Mouse (Mus musculus): ENCODE data around the gene Elp5. TPM values are rescaled to one million over a fixed set of nuclear protein-coding genes. Genes with fewer than 3 reads are reported as not detected.

Gene Elp5
- total and polyA plus RNA-seq, 3 experiments: 45.6 to 91.9 (median 61.9) TPM

DNA sequence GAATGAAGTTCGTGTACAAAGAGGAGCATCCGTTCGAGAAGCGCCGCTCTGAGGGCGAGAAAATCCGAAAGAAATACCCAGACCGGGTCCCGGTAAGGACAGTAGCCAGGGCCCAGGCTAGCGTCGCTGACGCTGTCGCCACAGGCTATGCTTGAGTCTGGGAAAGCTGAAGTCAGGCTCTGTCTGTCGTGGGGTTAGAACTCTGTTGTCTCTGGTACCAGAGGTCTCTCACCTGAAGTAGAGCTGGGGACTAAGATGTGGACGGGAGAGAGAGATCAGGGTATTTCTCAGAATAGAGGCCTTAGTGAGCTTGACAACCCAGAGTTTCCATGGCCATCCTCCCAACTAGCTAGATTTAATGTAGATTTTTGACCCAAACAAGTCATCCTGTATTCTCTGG, 9.4 kb upstream of the Elp5 start:
- no peak for DNase-seq

DNA sequence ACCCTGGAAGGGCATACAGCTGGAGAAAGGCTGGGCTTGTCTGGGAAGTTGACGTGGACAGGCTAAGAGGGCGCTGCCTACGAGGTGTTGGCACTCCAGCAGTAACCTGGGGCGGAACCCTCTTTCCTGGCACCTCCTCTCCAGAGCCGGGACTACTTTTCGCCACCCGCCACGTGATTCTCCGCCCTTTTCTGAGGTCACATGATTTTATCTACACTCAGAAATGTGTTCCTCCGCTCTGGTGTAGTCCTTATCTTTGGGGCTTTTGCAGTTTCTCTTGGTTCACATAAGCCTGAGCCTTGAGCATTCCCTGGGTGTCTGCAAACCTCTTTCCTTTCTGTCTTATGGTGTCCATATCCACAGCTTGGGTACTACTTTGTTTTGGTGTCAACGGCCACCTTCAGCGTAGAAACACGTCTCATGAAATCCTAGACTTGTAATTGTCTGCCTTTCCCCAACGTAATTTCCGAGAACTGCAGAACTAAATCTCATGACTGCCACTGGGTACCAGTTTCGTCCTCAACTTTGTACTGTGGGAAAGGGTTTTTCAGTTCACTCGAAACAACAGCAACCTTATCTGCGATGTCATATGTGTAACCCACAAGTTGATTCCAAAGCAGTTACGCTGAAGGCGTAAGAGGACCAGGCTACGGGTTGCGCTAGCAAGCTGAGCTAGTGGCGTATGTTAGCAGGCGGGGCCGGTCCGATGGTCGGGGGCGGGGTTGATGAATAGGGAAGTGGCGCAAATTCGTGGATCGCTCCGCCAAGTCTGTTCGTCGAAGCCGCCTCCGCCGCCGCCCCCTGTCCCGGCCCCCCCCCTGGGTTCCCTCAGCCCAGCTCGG, 8.8 kb upstream of the Elp5 start, which contains the start of gene Gabarap:
Gene Gabarap, plus strand, starts transcription at position 294 of the 842 bp plus-strand sequence.
- peak; percentile 97 for DNase-seq

DNA sequence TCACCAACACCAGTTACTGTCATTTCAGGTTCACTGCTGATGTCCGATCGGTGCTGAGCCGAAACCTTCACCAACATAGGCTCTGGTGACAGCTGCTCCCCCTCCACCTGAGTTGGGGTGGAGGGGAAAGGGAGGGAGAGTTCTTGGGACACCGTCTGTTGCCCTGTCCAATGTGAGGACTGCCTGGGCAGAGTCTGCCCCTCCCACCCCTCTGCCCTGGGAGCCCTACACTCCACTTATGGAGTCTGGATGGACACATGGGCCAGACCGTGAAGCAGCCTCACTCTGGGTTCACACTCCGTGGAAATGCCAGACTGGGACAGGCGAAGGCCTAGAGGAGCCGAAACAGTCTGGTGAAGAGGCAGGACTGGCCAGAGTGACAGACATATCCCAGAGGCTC, 7.6 kb upstream of the Elp5 start:
- no peak for DNase-seq

DNA sequence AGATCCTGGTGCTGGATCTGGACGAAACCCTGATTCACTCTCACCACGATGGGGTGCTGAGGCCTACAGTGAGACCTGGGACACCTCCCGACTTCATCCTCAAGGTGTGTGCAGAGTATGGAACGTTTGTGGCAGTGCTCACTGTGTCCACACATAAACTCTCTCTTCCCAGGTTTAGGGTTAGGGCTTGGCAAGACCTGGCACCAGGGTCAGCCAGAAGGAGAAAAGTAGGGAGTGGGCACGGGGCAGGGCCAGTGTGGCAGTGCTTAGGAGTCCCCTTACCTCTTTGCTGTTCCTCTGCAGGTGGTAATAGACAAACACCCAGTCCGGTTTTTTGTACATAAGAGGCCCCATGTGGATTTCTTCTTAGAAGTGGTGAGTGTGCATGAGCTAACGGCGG, 2.1 kb upstream of the Elp5 start:
- no peak for DNase-seq

DNA sequence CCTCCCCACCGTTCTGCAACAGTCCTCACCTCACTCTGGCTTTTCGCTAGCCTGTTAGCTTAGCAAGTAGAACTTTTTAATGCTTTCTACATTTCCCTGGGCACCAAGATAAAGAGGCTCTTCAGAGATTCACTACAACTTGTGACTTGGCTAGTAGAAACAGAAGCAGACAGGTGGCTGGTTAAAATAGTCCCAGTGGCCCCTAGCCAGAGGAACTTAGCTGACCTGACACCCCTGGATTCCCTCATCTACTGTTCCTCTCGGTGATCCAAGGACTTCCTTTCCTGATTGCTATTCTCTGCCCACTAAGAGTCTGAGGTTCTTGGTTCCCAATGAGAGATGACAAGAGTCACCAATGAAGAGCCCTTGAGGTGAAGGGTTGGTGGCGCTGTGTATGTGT, 1.1 kb upstream of the Elp5 start:
- DNase-seq: no peak

DNA sequence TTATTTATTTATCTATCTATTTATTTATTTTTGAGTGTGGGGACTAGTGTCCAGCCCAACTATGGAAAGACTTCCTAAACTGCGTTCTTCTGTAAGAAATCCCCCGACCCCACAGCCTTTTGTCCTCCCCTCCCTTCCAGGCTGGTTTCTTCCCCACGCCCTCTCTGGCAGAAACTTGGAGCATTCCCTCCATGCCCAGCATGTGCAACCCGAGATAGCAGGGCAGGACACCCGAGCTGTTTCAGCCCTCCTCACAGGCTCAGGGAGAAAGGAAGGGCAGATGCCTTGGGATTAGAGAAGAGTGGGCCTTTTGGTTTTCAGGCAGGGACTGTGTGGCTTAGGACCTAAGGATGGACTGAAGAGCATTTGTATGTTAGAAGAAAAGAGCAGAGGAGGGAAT, 560 bp upstream of the Elp5 start:
- peak; percentile 21 for DNase-seq

DNA sequence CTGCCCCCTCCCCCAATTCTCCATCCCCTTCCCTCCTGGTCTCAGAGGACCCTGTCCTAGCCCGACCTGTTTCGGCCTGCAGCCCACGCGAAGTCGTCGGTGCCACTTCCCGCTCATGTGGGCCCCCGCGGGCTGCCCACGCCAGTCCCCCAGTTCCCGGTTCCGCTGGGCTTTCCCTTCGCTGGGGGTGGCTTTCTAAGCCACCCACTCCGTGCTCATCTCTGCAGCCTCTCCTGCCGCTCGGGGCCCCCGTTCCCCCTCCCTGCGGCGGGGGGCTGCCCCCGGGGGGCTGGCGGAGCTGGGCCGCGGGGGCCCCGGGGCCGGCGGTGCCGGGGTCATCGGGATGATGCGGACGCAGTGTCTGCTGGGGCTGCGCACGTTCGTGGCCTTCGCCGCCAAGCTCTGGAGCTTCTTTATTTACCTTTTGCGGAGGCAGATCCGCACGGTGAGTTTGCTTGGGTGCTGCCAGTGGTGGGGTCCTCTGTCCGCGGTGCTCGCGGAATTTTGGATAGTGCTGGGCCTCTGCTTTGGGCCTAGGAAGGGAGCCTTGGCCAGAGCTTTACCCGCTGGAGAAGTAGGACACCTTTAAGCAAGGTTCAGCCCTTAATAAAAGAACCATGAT, 1.1 kb downstream of the Elp5 start, which contains the start of gene Ctdnep1:
Gene Ctdnep1, plus strand, starts transcription at position 16 of the 622 bp plus-strand sequence.
- DNase-seq: no peak

DNA sequence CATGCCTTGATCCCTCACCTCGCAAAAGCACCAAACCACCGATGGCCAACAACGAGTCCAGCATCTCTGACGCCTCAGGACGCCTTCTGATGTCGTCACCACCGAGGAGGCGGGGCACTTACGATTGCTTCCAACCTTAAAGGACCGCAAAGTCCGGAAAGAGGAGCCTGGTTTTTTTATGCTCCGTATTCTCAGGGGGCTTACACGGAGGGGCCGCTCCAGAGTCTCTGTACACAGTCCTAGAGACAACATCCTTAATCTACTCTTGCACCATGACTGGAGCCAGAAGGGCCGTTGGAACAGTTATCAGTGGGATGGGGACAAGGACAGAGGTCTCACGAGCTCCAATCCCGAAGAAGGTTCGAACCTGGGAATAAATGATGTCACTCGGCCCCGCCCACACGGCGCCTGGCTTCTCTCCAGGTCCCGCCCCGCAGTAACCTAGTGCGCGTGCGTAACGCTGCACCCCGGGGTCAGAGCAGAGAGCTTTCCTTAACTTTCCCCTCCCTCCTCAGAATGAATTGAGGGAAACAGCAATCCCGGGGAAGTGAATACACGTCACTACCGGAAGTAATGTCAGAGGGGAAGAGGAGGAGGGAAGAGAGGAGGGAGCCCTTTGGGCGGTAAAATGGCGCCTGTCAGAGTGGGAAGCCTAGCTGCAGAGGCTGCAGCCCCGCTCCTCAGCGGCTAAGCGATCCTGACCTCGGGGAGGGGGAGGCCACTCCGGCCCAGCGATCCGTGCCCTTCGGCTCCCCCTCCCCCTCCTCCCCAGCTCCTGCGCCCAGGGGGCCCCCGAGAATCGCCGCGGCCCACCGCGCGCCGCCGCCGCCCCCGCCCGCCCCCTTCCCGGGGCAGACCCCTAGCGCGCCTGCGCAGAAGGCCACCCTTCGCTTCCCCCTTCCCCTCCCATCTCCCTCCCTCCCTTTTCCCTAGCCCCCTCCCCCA, 1.8 kb downstream of the Elp5 start:
- peak; percentile 100 for DNase-seq

DNA sequence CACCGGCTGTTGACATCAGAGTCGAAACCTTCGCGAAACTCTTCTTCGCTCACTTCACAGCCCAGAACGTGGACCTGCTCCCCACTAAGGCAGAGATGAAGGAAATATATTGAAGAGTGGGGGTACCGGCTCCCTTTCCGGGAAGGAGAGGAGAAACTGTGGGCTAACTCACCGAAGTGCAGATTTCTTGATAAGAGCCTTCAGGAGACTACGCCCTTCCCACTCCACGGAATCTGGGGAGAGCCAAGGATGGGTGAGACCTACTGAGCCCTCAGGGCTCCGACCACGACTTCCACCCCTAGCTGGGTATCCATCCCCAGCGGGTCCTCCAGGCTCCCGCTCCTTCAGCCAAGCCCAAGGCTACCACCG, 2.5 kb downstream of the Elp5 start:
- DNase-seq: no peak

DNA sequence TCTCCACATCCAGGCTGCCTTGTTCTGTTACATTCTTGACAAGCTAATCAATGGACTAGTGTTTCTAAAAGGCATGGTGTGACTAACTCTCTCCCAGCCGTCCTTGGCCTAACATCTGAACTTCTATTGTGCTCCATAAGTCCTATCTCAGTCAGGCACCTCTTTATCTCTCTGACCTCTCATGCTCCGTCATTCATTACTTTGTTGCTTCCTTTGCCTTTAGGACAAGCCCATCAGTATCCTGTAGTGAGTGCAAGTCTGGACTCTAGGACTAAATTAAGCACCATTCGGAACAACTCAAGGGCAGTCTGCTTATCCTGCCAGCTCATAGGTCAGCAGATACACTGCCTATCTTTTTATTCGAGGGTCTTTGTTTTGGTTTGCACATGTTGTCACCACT, 6.0 kb downstream of the Elp5 start:
- DNase-seq: peak; percentile 52

DNA sequence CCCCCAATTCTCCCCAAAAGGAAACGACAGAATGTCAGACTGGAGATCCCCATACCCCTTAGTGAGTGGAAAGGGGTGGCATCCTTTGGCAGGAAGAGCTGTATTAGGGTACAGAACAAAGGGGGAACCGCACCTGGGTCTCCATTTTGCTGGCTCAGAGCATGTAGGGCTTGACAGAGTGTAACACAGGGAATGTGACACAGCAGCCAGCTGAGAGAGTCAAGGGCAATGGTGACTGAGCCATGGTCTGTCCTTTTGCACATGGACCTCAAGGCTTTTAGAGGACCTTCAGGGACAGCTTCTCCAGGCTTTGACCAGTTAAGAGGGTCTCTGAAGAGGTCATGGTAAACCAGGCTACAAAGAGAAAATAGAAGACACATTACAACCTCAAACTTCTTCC, 7.4 kb downstream of the Elp5 start:
- peak; percentile 62 for DNase-seq

DNA sequence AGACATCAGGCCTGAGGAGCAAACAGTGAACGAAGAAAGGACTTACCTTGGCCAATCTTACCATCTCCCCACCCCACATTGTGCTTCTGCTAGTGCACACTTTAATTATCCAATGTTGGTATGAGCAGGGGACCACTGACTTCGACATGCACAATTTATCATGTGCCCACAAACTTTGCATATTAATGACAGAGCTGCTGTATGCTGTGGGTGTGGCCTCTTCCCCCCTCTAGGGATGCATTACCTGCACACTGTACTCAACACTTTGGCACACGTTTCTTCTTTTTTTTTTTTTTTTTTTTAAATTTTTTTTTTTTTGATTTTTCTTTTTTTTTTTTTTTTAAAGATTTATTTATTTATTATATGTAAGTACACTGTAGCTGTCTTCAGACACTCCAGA, 11.5 kb downstream of the Elp5 start:
- no peak for DNase-seq

DNA sequence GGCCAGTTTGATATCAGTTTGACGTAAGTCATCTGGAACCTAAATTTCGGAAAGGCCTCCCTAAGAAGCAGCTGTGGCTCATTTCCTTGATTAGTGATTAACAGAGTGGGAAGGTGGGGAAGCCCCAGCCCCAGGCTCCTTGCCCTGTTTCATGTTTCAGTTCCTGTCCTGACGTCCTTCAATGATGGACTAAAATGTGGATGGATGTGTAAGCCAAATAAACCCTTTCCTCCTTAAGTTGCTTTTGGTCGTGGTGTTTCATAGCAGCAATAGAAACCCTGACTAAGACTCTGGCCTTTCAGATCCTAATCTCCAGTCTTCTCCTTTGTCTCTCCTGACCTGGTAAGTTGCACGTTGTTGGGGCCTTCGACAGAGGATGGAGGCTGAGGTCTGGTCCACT, 12.1 kb downstream of the Elp5 start:
- DNase-seq: no peak

DNA sequence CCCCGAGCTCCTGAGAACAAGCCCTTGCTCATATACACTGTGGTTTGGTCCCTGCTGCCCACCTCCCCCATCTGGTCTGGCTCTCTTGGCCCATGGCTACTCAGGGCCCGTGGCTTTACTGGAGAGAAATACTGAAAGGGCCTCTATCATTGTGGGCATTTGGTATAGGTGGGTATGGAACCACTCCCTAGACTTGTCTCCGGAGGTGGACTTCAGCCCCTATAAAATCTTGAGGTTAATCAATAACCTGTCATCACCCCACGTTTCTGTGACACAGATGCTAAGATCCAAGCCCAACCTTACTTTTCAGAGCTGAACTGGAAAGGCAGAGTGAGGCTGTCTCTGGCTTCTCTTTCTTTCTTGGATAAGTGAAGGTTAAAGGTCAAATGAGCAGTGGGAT, 13.5 kb downstream of the Elp5 start:
- no peak for DNase-seq

DNA sequence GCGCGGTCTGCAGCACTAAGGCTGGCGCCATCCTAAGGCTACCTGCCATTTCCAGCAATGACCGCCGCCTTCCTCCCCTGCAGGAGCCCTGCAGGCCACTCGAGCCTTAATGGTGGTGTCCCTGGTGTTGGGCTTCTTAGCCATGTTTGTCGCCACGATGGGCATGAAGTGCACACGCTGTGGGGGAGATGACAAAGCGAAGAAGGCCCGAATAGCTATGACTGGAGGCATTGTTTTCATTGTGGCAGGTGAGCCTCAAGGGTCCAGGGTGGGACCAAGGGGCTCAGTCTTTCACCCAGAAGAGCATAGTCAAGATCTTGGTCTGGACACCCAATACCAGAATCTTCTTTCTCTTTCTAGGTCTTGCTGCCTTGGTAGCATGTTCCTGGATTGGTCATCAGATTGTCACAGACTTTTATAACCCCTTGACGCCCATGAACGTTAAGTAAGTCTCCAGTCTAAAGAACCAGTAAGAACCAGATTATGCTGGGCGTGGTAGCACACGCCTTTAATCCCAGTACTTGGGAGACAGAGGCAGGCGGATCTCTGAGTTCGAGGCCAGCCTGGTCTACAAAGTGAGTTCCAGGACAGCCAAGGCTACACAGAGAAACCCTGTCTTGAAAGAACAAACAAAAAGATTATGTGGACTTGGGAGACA, 15.3 kb downstream of the Elp5 start:
- no peak for DNase-seq

DNA sequence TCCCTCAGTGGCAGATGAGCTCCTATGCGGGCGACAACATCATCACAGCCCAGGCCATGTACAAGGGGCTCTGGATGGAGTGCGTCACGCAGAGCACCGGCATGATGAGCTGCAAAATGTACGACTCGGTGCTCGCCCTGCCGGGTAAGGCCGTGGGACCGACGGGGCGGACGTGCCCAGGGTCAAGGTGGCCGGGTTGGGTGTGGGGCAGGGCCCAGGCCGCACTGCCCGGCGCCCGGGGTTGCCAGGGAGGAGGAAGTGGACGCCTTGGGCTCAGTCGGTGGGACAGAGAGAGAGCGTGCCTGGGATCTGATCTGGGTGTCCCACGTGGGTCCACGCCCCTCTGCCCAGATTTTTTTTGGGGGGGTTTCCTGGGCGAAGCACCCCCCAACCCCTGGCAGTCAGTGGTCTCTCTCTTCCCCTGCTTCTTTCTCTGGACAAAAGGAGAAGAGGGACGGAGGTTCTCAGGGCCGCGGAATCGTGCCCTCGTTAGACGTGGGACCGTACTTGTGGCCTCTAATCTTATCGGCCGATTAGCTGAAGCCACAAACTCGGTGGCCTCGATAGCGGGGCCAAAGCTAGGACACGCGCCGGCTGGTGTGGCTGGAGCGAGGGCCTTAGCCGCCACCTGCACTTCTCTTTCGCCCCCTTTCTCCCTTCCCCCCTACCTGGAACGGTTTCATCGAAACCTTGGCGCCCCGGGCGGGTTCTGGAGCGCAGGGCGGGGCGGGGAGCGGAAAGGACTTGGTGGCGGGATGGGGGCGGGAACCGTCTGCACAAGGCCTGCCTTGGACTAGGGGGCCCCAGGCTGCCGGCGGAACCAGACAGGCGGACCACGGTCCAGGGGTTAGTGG, 16.1 kb downstream of the Elp5 start:
- DNase-seq: peak; percentile 64

DNA sequence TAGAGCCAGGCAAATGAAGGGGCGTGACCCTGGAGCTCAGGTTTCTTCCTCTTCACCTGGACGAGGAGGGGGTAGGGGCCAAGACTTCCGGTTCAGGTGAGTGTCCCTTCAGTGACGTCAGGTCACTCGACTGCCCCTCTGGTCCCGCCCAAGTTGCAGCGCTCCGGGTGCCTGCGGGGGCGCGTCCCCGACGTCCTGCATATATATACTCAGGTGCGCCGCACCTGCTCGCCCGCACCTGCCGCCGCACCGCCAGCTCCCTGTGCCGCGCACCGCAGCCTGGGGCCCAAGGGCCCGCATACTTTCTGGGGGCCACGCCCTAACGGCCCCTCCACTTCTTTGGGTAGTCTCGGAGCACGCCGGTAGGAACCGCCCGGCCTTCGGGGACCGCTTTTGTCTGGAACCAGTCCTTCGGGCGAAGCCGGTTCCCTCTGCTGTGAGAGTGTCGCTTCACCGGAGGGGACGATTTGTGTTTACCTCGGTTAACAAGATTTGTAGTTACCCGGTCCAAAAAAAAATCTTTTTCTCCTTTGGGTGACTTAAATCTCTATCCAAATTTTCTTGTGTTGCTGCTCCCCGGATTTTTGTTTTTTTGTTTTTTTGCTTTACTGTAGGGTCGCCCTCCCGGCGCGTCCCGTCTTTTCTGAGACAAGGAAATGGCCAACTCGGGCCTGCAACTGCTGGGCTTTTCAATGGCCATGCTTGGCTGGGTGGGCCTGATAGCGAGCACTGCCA, 16.9 kb downstream of the Elp5 start:
- no peak for DNase-seq

DNA sequence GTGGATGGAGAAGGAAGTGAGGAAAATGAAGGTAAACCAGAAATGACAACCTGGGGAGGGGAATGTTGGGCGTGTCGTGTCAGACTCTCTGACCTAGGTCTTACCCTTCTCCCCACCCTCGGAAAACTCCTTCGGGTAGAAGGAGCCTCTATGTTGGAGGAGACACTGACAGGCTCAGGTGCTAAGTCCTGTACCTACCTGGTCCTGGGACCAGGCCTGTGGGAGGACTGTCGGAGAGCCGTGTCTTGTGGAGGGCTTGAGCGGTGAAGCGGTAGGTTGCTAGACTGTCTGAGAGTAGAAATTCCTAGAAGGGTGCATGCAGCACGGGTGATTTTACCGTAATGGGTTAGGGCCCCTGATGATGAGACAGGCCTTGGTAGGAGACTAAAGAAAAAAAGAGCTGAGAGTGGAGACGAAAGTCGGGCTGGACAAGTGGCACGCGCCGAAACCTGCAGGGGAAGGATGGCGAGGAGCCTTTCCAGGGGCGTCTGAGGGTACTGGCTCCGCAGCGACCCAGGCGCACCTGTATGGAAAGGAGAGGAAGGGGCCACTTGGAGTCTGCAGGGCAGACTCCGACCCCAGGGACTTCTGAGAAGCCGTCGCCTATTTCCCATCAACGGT, 17.6 kb downstream of the Elp5 start, which contains the start of gene Cldn7:
Gene Cldn7, plus strand, starts transcription at position 130 of the 621 bp plus-strand sequence.
- no peak for DNase-seq

DNA sequence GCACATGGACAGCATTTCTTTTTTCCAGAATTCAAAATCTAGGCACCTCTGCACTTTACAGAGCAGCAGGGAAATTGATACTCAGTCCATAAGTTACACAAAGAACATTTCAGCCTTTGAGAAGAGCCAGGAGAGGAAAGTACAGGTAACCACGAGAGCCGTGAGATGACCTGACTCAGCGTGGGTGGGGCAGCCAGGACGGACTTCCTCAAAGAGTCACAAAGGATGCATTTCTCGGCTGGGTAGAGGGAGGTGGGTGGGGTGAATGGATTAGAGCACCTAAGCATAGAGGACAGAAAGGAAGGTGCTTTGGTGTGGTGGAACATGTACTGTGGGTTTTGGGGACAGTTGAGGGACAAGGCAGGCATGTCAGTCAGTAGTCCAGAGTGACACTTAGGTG, 20.5 kb downstream of the Elp5 start:
- no peak for DNase-seq

DNA sequence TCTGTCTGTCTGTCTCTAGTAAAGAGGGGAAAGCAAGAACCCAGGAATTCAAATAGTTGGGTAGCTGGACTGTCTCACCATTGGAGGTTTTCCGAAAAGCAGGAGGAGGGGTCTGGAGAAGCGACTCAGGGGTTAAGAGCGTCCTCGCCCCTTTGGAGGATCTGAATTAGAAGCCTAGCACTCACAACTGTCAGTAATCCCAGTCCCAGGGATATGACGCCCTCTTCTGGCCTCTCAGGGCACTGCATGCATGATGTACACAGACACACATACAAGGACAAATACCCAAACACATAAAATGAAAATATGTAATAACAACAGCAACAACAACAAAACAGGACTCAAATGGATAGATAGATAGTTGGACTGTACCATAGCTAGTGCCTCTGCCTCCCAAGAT, 21.7 kb downstream of the Elp5 start:
- DNase-seq: no peak
